Mouse (Mus musculus) limb, embryonic 14.5 days (tissue): ENCODE measurements around the gene Gramd1a. TPM values are rescaled to one million over a fixed set of nuclear protein-coding genes. Genes with fewer than 3 reads are reported as not detected.

Source experiments
- ATAC-seq: fragments of 200-750 bp; cut with Nextera tagmentation; 2 replicates; pipeline ENCODE4 v1.8.0; 2017; ENCODE audit warnings: low read depth, moderate number of reproducible peaks, moderate TSS enrichment; ENCODE audit not compliant: low FRiP score
- DNase-seq: peaks from one replicate; pipeline ENCODE4 v3.0.0-alpha.2; 2015; ENCODE audit warnings: low spot score
- H3K27ac ChIP-seq: fragments of 300-500 bp; sonication (generic); replicated peaks from 2 replicates; pipeline ENCODE4 v1.5.1; 2014; ENCODE audit warnings: low read depth, mild to moderate bottlenecking, low read length, moderate library complexity, mixed read lengths
- H3K27me3 ChIP-seq: fragments of 300-500 bp; sonication (generic); 2 replicates; pipeline ENCODE4 v1.6.1; 2014; ENCODE audit warnings: low read length, mixed read lengths; ENCODE audit not compliant: control insufficient read depth, insufficient read depth
- H3K36me3 ChIP-seq: fragments of 300-500 bp; sonication (generic); 2 replicates; pipeline ENCODE4 v1.6.1; 2014; ENCODE audit warnings: mild to moderate bottlenecking, low read length, moderate library complexity, mixed read lengths; ENCODE audit not compliant: control insufficient read depth, insufficient read depth
- H3K4me1 ChIP-seq: fragments of 300-500 bp; sonication (generic); 2 replicates; pipeline ENCODE4 v1.6.1; 2014; ENCODE audit warnings: antibody characterized with exemption, low read length, mixed read lengths; ENCODE audit not compliant: control insufficient read depth, insufficient read depth
- H3K4me2 ChIP-seq: fragments of 300-500 bp; sonication (generic); replicated peaks from 2 replicates; pipeline ENCODE4 v1.6.1; 2014; ENCODE audit warnings: low read depth, mild to moderate bottlenecking, low read length, moderate library complexity; ENCODE audit not compliant: severe bottlenecking
- H3K4me3 ChIP-seq: fragments of 300-500 bp; sonication (generic); replicated peaks from 2 replicates; pipeline ENCODE4 v1.5.1; 2014; ENCODE audit warnings: low read length
- H3K9ac ChIP-seq: fragments of 300-500 bp; sonication (generic); 2 replicates; pipeline ENCODE4 v1.6.1; 2014; ENCODE audit warnings: mild to moderate bottlenecking, low read depth, low read length, moderate library complexity; ENCODE audit not compliant: severe bottlenecking
- H3K9me3 ChIP-seq: fragments of 300-500 bp; sonication (generic); 2 replicates; pipeline ENCODE4 v1.6.1; 2016; ENCODE audit warnings: low read length; ENCODE audit not compliant: control insufficient read depth
- POLR2A ChIP-seq: fragments of 200-500 bp; IDR thresholded peaks from 2 replicates; pipeline ENCODE4 v1.8.0; 2012; ENCODE audit warnings: inconsistent platforms, mild to moderate bottlenecking, moderate library complexity, borderline replicate concordance; ENCODE audit not compliant: insufficient read depth, insufficient read length; ENCODE audit errors: extremely low read depth
- WGBS: fragments of 180-500 bp; shearing (Covaris S2); extraction: QIAGEN DNeasy Blood & Tissue Kit; methylation state at CpG from one replicate; pipeline ENCODE4 v1.1.7; 2014; 5-methylcytosine and 5-hydroxymethylcytosine counted together
- polyA plus RNA-seq, 2 experiments: library from polyadenylated mRNA; depleted of rRNA in 1 of 2; stranded (reverse) in 1 of 2; unstranded in 1 of 2; fragments of >200 nt; fragmentation: Nextera tagmentation in 1 of 2; extraction: Ambion mirVana in 1 of 2; gene quantifications; 2 replicates each; pipeline versions ENCODE4 v1.2.1 to v1.2.3; 2012 to 2014

Gramd1a gene
- polyA plus RNA-seq, 2 experiments, result 59.8 to 157 TPM

DNA sequence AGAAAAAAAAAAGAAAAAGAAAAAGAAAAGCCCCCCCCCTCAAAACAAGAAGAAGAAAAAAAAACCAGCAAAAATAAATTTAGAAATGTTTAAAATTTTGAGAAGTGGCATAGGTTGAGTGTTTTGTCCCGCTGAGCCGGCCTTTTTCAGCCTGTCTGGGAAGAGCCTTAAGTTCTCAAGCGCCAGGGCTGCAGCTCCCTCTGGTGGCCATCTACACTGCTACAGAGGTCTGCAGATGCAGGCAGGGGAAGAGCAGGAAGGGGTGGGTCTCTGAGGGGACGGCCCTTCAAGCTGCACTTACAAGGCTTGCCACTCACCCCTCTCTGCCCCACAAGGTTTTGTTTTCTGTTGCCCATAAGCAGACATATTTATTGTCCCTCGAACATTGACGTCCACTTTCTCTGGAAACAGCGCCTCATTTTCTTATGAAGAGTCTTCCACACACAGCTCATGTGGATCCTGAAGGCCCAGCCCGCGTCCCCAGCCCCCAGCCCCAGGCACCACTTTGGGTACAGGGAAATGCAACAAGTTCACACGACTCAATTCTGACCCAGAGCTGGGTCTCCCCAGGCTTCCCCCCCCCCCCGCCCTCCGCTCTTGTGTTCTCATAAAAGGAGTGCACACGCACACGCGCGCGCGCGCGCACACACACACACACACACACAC, 58.0 kb downstream of the Gramd1a start:
- H3K27me3 ChIP-seq, result no peaks in the 10 kb centered on the region
- 44% methylated on average over 20 of the region's 20 CpGs for WGBS
- no peak overlapping the region for H3K9ac ChIP-seq
- H3K4me2 ChIP-seq, result peak overlapping the region; percentile 44
- DNase-seq (peak; percentile 96), ATAC-seq (peak; percentile 95)
- peak overlapping the region; percentile 18; the same call in 1 of the 2 replicates for H3K4me3 ChIP-seq
- no peaks in the 10 kb centered on the region for H3K9me3 ChIP-seq
- TF ChIP-seq POLR2A, result no peak
- H3K4me1 ChIP-seq, result no peaks in the 10 kb centered on the region
- H3K27ac ChIP-seq, result peak overlapping the region; percentile 33; the same call in 1 of the 2 replicates
- no peaks in the 10 kb centered on the region for H3K36me3 ChIP-seq

DNA sequence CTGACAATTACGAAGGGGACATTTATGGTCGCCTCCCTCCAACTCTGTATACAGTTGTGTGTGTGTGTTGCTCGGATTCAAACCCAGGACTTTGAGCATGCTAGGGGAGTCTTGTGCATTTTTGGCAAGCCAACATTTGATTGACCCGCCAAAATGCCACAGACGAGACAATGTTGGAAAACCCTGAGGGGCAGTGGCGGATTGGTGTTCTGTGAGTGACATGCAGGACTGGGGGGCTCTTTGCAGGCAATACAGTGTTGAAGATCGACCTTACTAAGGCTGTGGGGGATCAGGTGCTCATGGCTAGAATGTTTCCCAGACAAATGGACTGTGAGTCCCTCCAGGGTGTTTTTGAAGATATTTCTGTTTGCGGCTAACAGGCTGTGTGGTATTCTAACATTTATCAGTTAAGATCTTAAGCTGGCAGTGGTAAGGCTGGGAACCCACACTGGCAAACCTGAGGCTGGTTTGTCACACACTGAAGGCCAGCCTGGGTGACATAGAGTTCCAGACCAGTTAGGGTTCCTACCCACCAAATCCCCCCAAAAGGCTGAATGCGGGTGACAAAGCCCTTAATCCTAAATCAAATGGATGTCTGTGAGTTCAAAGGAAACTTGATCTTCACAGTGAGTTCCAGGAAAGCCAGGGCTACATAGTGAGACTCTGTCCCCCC, 58.7 kb downstream of the Gramd1a start:
- Histone ChIP-seq H3K27ac (no peak overlapping the region), H3K4me2 (no peak overlapping the region), H3K9me3 (no peaks in the 10 kb centered on the region), H3K36me3 (no peaks in the 10 kb centered on the region), H3K27me3 (no peaks in the 10 kb centered on the region), H3K4me1 (no peaks in the 10 kb centered on the region), H3K4me3 (no peak overlapping the region), H3K9ac (no peak overlapping the region)
- ATAC-seq, result no peak
- DNase-seq, result no peak
- 68% methylated on average over 9 of the region's 9 CpGs for WGBS
- TF ChIP-seq POLR2A, result no peak

DNA sequence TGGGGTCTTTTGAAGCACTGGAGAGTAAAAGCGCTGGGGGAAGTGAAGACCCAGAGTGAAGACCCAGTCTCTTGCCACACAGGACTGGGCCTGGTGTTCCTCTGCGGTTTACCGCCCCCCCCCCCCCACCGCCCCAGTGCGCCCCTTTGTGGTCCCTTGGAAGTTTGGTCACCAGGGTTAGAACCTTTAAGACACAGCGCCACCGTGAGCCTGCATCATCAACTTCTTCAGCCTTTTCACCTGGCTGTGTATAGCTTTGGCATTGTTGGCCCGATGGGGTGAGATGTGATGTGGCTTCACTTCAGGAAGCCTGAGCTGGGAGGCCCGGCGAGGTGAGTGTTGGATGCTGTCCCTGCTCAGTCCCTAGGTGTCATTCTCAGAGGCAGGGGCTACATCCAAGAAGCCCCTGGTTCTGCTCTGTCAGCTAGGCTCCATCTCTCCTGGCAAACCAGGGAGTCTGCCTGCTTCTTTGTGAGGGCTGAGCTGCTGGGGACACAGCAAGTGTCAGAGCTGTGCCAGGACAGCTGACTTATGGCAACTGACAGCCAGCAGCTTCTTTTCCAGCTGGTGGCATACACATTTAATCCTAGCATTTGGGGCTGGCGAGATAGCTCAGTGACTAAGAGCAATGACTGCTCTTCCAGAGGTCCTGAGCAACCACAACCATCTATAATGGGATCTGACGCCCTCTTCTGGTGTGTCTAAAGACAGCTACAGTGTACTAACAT, 60.8 kb downstream of the Gramd1a start:
- WGBS, result 29% methylated on average over 8 of the region's 12 CpGs
- no peak overlapping the region for H3K4me2 ChIP-seq
- no peak overlapping the region for H3K9ac ChIP-seq
- no peaks in the 10 kb centered on the region for H3K27me3 ChIP-seq
- H3K36me3 ChIP-seq, result no peaks in the 10 kb centered on the region
- H3K4me1 ChIP-seq, result no peaks in the 10 kb centered on the region
- no peak overlapping the region for H3K27ac ChIP-seq
- DNase-seq (no peak), ATAC-seq (no peak)
- no peak overlapping the region for H3K4me3 ChIP-seq
- no peaks in the 10 kb centered on the region for H3K9me3 ChIP-seq
- no peak for TF ChIP-seq POLR2A

DNA sequence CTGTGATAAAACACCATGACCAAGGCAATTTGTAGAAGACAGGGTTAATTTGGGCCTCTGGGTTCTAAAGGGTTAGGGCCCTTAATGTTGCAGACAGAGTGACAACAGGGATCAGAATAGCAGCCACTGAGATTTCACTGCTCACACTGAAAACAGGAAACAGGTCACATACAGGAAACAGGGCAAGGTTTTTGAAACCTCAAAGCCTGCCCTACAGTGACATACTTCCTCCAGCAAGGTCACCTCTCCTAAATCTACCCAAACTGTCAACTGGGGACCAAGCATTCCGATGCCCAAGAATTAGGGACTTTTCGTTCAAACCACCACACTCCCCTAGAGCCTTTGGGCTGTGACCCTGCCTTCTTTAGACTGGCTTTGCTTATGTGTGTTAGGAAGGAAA, 66.0 kb downstream of the Gramd1a start:
- Histone ChIP-seq H3K4me2 (no peak overlapping the region), H3K27ac (no peak overlapping the region), H3K9ac (no peak overlapping the region), H3K4me1 (no peaks in the 10 kb centered on the region; the same call in 1 of the 2 replicates), H3K27me3 (no peaks in the 10 kb centered on the region), H3K36me3 (no peaks in the 10 kb centered on the region), H3K9me3 (no peaks in the 10 kb centered on the region), H3K4me3 (no peak overlapping the region)
- ATAC-seq (no peak), DNase-seq (no peak)
- WGBS, result 87% methylated on average over 2 of the region's 2 CpGs
- TF ChIP-seq POLR2A, result no peak

DNA sequence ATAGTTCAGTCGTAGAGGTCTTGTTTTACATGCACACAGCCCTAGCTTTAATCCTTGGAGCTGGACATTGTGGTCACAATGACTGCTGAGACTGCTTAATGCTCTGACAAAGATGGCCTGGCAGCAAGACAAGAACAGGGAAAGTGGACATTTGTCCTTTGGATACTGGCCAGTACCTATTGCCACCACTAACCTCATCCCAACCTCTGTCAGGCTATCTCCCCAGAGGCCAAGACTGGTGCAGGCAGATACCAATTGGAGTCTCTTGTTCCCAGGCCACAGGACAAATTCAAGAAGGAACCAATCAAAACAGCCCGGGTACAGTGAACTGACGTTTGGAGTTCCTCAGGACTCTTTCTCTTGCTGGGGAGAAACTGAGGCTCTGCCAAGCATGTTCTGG, 67.5 kb downstream of the Gramd1a start:
- H3K4me2 ChIP-seq, result no peak overlapping the region
- no peak overlapping the region for H3K4me3 ChIP-seq
- H3K36me3 ChIP-seq, result no peaks in the 10 kb centered on the region
- H3K27ac ChIP-seq, result no peak overlapping the region
- H3K4me1 ChIP-seq, result peaks cover 2% of the 10 kb centered on the region; the same call in 1 of the 2 replicates
- H3K9me3 ChIP-seq, result no peaks in the 10 kb centered on the region
- DNase-seq (no peak), ATAC-seq (no peak)
- H3K27me3 ChIP-seq, result no peaks in the 10 kb centered on the region
- WGBS, result 65% methylated on average over 3 of the region's 3 CpGs
- no peak for TF ChIP-seq POLR2A
- no peak overlapping the region for H3K9ac ChIP-seq
